Mouse (Mus musculus) mouse trophoblast stem cell (cell line): ENCODE measurements around the gene Gm45713.
"Not testable (repeated sequence)": the region's sequence is repeated elsewhere in the genome, so short reads cannot be mapped to it uniquely, and the experiment has no call there.

Experiments used
- in situ Hi-C, 2 experiments: fragments of 300-500 bp; cut with MseI, MboI; formaldehyde crosslinking; loops; 2 replicates in 1 of 2; 3 replicates in 1 of 2; pipeline ENCODE4 v1.15.1; 2025

Gene Gm45713

DNA sequence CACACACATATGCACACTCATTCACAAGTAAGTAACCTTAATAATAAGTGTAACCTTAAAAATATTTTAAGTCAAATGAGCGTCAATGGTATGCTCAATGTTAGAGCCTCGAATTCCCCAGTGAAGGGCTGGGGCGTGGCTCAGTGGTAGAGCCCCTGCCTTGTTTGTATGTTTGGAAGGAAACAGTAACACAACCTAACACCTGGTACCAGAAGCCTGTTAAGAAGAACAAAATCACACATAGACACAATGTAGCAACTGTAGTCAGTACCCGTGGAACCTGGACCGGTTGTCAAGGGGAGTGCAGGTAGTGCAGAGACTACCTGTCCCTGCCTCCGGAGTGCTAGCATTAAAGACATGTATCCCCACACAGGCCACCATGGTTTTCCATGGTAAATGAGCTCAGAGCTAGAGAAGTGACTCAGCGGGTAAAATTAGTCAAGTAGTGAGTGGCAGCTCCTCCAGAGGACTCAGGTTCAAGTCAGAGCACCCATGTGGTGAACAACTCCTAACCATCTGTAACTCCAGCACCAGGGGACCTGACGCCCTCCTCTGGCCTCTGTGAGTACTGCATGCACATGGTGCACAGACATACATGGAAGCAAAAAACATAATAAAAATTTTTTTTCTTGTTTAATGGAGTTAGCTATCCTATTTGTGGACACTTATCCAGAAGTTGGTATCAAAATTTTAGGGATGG is 37.3 kb downstream of the Gm45713 start:
- in situ Hi-C loops = no loop called here

- in situ Hi-C loops = no loop called here
These were observed 38.6 kb downstream of the Gm45713 start for GRCm38 (mm10) chr7:45097479-45097878.

DNA sequence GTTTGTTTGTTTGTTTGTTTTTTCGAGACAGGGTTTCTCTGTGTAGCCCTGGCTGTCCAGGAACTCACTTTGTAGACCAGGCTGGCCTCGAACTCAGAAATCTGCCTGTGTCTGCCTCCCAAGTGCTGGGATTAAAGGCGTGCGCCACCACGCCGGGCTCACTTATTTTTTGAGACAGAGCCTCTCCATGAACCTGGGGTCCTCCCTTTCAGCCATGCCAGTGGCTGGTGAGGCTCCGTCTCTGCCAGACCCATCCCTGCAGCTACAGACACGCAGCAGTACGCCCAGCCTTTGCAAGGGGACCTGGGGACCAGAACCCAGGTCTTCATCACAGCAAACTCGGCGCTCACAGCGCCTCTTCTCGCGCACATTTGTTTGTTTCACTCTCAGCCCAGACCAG is 40.1 kb downstream of the Gm45713 start:
- in situ Hi-C loops = not testable (repeated sequence)

DNA sequence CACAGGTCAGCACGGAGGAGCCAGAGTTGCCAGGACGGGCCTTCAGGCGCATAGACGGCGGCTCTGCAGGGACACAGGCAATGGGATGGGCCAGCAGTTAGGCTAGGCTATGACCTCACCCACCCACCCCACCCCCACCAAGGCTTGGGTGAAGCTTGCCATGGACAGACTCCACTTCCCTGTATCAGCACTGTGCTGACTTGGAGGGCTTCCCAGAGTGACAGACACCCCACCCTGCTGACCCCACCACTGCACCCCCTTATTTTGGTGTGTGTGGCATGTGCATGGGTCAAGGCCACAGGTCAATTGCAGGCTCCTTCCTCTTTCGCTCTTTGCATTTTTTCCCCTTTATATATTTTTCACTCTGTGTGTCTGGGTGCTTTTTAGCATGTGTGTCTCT is 40.7 kb downstream of the Gm45713 start:
- in situ Hi-C loops = no loop called here

DNA sequence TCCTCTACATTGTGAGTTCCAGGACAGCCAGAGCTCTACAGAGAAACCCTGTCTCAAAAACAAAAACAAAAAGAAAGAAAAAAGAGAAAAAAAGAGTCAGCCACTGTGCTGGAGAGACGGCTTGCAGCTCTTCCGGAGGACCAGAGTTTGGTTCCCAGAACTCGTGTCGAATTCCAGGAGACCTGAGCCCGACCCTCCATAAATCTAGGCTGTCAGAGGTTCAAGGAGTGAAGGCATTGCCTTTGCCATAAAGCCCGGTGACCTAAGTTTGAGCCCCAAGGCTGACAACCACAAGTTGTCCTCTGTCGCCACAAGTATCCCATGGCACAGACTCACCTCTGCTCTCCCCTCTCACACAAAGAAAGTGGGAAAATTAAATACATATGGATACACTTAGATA is 41.9 kb downstream of the Gm45713 start:
- in situ Hi-C loops = no loop called here

GRCm38 (mm10) chr7:45093516-45093905 is 42.5 kb downstream of the Gm45713 start:
- in situ Hi-C loops = no loop called here

DNA sequence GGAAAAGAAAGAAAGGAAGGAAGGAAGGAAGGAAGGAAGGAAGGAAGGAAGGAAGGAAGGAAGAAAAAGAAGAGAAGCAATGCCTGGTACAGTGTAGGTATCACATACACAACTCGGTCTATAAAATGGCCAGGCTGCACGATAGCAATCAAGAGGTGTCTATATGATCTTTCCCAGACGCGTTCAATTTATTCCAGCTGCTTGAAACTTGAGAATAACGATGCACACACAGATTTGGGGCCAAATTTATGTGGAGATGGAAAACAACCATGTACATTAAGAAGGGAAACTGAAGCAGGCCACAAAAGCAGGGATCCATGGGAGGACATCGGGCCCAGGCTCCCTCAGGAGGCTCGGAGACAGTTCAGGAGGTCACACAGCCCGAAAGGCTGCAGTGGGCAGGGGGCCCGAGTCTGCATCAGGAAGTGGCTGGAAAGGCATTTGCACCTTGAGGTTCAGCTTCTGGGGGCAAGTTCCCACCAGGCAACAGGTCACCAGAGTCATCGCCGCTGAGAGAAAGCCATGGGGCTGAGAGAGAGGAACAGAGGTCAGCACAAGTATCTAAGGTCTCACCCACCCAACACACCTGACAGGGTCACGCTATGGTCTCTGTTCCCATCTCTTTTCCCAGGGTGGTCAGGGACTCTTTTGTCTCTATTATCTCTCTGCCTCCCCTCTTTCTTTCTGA is 43.1 kb downstream of the Gm45713 start:
- in situ Hi-C loops = no loop called here

GRCm38 (mm10) chr7:45092048-45092447 is 44.0 kb downstream of the Gm45713 start, which contains the start of gene Rcn3:
Gene Rcn3, minus strand, starts transcription at chr7:45092221.
- in situ Hi-C loops = no loop called here

GRCm38 (mm10) chr7:45091001-45091990 is 44.7 kb downstream of the Gm45713 start:
- in situ Hi-C loops = no loop called here

GRCm38 (mm10) chr7:45090251-45090977 is 45.6 kb downstream of the Gm45713 start:
- in situ Hi-C loops = no loop called here

DNA sequence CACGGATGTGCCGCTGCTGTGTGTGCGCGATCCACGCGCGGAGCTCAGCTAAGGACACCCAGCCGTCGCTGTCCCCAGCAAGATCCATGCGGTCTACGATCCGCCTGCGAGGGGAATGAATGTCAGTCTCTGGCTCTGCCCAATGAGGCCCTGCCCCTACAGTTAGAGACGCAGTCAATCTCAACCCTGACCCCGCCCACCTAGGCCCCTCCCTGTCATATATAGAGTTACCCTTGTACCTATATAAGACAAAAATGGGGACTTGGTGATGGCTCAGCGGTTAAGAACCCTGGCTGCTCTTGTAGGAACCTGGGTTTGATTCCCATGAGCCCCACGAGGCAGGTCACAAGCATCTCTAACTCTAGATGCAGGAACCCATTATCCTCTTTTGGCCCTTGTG is 47.4 kb downstream of the Gm45713 start:
- in situ Hi-C loops = no loop called here

DNA sequence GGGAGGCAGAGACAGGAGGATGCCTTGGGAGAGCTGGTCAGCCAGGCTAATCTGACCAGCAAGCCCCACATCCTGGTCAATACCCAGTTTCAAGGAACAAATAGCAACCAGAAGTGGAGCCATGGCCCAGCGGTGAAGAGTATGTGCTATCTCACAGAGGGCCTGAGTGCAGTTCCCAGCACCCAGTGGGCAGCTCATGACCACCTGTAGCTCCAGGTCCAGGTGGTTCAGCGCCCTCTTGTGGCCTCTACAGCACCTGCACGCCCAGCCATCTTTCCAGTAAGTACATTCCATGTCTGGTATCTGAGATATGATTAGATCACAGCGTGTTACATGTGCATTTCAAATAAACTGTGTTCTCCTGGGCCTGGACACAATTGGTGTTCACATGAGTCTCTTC is 49.9 kb downstream of the Gm45713 start:
- in situ Hi-C loops = no loop called here

DNA sequence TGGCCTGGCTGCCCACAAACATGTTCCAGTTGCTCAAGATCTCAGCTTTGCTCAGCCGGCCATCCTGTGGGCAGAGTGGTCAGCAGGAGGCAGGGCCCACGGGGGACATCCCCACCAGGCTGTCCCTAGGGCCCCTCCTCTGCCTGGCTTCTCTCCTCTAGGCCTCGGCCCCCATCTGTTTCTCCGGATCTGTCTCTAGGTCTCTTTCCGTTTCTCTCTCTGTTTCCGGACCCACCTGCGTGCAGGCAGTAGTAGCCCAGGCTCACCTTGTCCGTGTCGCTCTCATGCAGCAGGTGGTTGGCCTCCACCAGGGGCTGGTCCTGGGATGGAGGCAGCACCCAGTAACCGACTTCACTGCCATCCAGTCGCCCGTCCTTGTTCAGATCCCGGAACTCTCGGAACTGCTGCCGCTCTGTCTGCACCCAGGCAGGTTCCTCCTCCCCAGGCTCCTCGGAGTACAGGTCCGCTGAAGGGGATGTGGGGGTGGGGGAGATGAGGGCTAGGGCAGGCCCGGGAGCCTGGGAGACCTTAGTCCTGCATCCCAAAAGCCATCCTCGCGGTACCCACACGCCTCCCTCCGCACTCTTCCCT is 52.6 kb downstream of the Gm45713 start:
- in situ Hi-C loops = no loop called here

- in situ Hi-C loops = no loop called here
These were observed 53.4 kb downstream of the Gm45713 start for GRCm38 (mm10) chr7:45082401-45083299.

GRCm38 (mm10) chr7:45081016-45081415 is 55.0 kb downstream of the Gm45713 start:
- in situ Hi-C loops = no loop called here

DNA sequence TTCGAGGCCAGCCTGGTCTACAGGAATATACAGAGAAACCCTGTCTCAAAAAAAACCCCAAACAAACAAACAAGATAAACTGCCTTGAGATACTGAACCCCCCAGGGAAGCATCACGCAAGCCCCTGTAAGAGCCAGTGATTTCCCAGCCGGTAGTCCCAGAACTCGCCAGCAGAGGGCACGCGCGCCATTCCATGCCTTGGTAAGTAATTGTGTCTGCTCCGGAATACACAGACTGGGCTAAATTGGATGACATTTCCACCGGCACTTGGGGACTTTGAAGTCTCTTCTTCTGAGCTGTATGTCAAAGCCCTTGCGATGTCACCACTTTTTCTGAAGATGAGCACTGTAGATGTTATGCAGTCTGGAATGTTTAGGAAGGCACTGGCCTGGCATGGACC is 56.2 kb downstream of the Gm45713 start:
- in situ Hi-C loops = no loop called here

DNA sequence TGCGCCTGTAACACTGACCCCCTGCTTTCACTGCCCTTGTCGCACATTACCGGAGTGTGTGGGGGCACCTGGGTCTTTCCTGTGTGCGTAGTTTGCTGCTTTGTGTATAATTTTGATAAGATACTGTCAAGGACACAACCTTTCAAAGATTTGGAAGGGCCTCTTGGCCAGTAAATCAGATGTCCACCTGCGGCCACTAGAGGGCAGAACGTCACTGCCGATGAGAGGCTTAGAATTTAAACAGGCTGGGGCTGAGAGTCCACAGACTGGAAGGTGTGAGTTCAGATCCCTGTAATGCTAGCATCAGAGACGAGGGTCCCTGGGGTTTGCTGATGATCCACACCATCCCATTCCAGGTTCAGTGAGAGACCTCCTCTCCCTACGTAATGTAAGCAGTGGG is 57.5 kb downstream of the Gm45713 start:
- in situ Hi-C loops = no loop called here

- in situ Hi-C loops = no loop called here
These were observed 58.2 kb downstream of the Gm45713 start for GRCm38 (mm10) chr7:45077829-45078228.

DNA sequence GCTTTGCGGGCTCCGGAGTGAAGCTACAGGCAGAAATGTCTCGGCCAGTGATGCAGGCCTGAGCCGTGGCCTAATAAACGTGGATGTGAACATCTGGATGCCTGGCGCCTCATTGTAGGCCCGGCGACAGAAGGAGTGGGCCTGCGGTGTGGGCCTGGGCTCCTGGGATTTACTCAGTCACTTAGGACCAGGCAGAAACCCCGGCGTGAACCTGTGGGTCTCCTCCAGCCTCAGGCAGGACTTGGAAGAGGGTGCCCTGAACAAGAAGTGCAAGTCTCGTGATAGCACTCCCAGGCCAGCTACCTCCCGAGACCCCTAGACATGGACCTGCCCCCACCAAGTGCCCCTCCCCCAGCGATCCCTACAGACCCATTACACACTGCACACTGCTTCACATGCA is 58.7 kb downstream of the Gm45713 start:
- in situ Hi-C loops = no loop called here

DNA sequence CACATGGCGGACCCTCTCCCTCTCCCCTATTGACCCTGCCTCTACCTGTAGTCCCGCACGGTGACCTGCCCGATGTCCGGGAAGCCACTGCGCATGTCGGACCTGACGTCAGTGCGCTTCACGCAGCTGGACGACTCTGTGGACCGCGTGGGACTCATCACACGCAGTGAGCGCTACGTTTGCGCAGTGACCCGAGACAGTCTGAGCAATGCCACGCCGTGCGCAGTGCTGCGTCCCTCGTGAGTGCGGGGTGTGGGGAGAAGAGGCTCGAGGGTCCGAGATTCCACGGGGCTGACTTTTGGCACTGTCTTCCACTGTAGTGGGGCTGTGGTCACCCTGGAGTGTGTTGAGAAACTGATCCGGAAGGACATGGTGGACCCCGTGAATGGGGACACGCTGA is 59.5 kb downstream of the Gm45713 start:
- in situ Hi-C loops = no loop called here
